Mouse (Mus musculus) intestine, embryonic 16.5 days (tissue): Measurements from ENCODE around the gene Foxp1. TPM values are rescaled to one million over a fixed set of nuclear protein-coding genes. Genes with fewer than 3 reads are reported as not detected.
A peak's percentile ranks its signal among the peaks of the same experiment; 100 is the strongest.

Experiments
- ATAC-seq: fragments of 200-750 bp; cut with Nextera tagmentation; 2 replicates; pipeline ENCODE4 v1.8.0; 2017; ENCODE audit warnings: moderate TSS enrichment, moderate library complexity
- H3K27ac ChIP-seq: fragments of 300-500 bp; sonication (generic); 2 replicates; pipeline ENCODE4 v1.5.1; 2014; ENCODE audit warnings: mild to moderate bottlenecking, low read length
- H3K27me3 ChIP-seq: fragments of 300-500 bp; sonication (generic); replicated peaks from 2 replicates; pipeline ENCODE4 v1.6.1; 2014; ENCODE audit warnings: low read length, control low read depth, mixed read lengths; ENCODE audit not compliant: control insufficient read depth, insufficient read depth
- H3K36me3 ChIP-seq: fragments of 300-500 bp; sonication (generic); 2 replicates; pipeline ENCODE4 v1.6.1; 2014; ENCODE audit warnings: low read length, control low read depth; ENCODE audit not compliant: control insufficient read depth, insufficient read depth
- H3K4me1 ChIP-seq: fragments of 300-500 bp; sonication (generic); 2 replicates; pipeline ENCODE4 v1.6.1; 2014; ENCODE audit warnings: low read length, control low read depth, mixed read lengths; ENCODE audit not compliant: control insufficient read depth, insufficient read depth
- H3K4me2 ChIP-seq: fragments of 300-500 bp; sonication (generic); 2 replicates; pipeline ENCODE4 v1.6.1; 2014; ENCODE audit warnings: low read depth, low read length, control low read depth
- H3K4me3 ChIP-seq: fragments of 300-500 bp; sonication (generic); 2 replicates; pipeline ENCODE4 v1.5.1; 2014; ENCODE audit warnings: mild to moderate bottlenecking, low read length
- H3K9ac ChIP-seq: fragments of 300-500 bp; sonication (generic); 2 replicates; pipeline ENCODE4 v1.6.1; 2014; ENCODE audit warnings: low read depth, low read length
- H3K9me3 ChIP-seq: fragments of 300-500 bp; sonication (generic); 2 replicates; pipeline ENCODE4 v1.6.1; 2016; ENCODE audit warnings: low read length, control low read depth; ENCODE audit not compliant: control insufficient read depth
- WGBS: fragments of 180-500 bp; shearing (Covaris S2); extraction: QIAGEN DNeasy Blood & Tissue Kit; methylation state at CpG from one replicate; pipeline ENCODE4 v1.1.7; 2014; 5-methylcytosine and 5-hydroxymethylcytosine counted together
- polyA plus RNA-seq: library from polyadenylated mRNA; unstranded; fragments of >200 nt; fragmentation: Nextera tagmentation; extraction: Ambion mirVana; gene quantifications from 2 replicates; pipeline ENCODE4 v1.2.1, GENCODE M21; 2015

Gene Foxp1
- polyA plus RNA-seq, 1 experiment from 2014 or later, result 74.8 TPM

- Histone ChIP-seq H3K27me3 (no peaks in the 10 kb centered on the region), H3K4me2 (peak overlapping the region; percentile 70), H3K27ac (peak overlapping the region; percentile 95), H3K9me3 (no peaks in the 10 kb centered on the region), H3K4me3 (peak overlapping the region; percentile 79), H3K9ac (peak overlapping the region; percentile 93), H3K36me3 (no peaks in the 10 kb centered on the region), H3K4me1 (peaks cover 41% of the 10 kb centered on the region)
- under 1% methylated on average over 84 of the region's 87 CpGs for WGBS
- peak; percentile 94 for ATAC-seq
Observed at GRCm38 (mm10) chr6:99028161-99028988, 494.1 kb downstream of the Foxp1 start.

- peak; percentile 54 for ATAC-seq
- Histone ChIP-seq H3K27me3 (no peaks in the 10 kb centered on the region), H3K4me1 (peaks cover 38% of the 10 kb centered on the region), H3K4me2 (peak overlapping the region; percentile 70), H3K36me3 (no peaks in the 10 kb centered on the region), H3K4me3 (peak overlapping the region; percentile 79), H3K27ac (peak overlapping the region; percentile 95), H3K9me3 (no peaks in the 10 kb centered on the region), H3K9ac (peak overlapping the region; percentile 93)
- under 1% methylated on average over 22 of the region's 22 CpGs for WGBS
Observed at GRCm38 (mm10) chr6:99027542-99028160, 494.9 kb downstream of the Foxp1 start.

GRCm38 (mm10) chr6:99026635-99027541 lies 495.6 kb downstream of the Foxp1 start:
- Histone ChIP-seq H3K4me2 (peak overlapping the region; percentile 70), H3K27me3 (no peaks in the 10 kb centered on the region), H3K9ac (peak overlapping the region; percentile 93), H3K4me1 (peaks cover 40% of the 10 kb centered on the region), H3K4me3 (peak overlapping the region; percentile 79), H3K9me3 (no peaks in the 10 kb centered on the region), H3K27ac (peak overlapping the region; percentile 95), H3K36me3 (no peaks in the 10 kb centered on the region)
- 11% methylated on average over 19 of the region's 19 CpGs for WGBS
- ATAC-seq, result no peak

- no peak for ATAC-seq
- Histone ChIP-seq H3K36me3 (no peaks in the 10 kb centered on the region), H3K4me2 (peak overlapping the region; percentile 62), H3K27ac (peak overlapping the region; percentile 5; the same call in 1 of the 2 replicates), H3K27me3 (no peaks in the 10 kb centered on the region), H3K4me1 (peaks cover 33% of the 10 kb centered on the region), H3K9me3 (no peaks in the 10 kb centered on the region), H3K9ac (peak overlapping the region; percentile 50; the same call in 1 of the 2 replicates), H3K4me3 (peak overlapping the region; percentile 41)
- 16% methylated on average over 3 of the region's 3 CpGs for WGBS
Observed at GRCm38 (mm10) chr6:99026040-99026439, 496.5 kb downstream of the Foxp1 start.

- ATAC-seq, result no peak
- peak overlapping the region; percentile 20; the same call in 1 of the 2 replicates for H3K27ac ChIP-seq
- H3K4me3 ChIP-seq, result peak overlapping the region; percentile 18; the same call in 1 of the 2 replicates
- peak overlapping the region; percentile 39; the same call in 1 of the 2 replicates for H3K9ac ChIP-seq
- no peaks in the 10 kb centered on the region for H3K27me3 ChIP-seq
- H3K36me3 ChIP-seq, result no peaks in the 10 kb centered on the region
- 26% methylated on average over 9 of the region's 9 CpGs for WGBS
- peak overlapping the region; percentile 62 for H3K4me2 ChIP-seq
- H3K4me1 ChIP-seq, result peaks cover 39% of the 10 kb centered on the region
- no peaks in the 10 kb centered on the region for H3K9me3 ChIP-seq
Observed at GRCm38 (mm10) chr6:99024588-99024987, 497.9 kb downstream of the Foxp1 start.

GRCm38 (mm10) chr6:99020570-99021444 lies 501.7 kb downstream of the Foxp1 start:
- Histone ChIP-seq H3K9ac (no peak overlapping the region), H3K9me3 (no peaks in the 10 kb centered on the region), H3K4me2 (peak overlapping the region; percentile 23; the same call in 1 of the 2 replicates), H3K4me3 (no peak overlapping the region), H3K27ac (peak overlapping the region; percentile 50), H3K27me3 (no peaks in the 10 kb centered on the region), H3K36me3 (no peaks in the 10 kb centered on the region), H3K4me1 (peaks cover 36% of the 10 kb centered on the region)
- peak; percentile 63; the same call in 1 of the 2 replicates for ATAC-seq
- WGBS, result 42% methylated on average over 12 of the region's 12 CpGs

- Histone ChIP-seq H3K9me3 (no peaks in the 10 kb centered on the region), H3K4me2 (peak overlapping the region; percentile 19; the same call in 1 of the 2 replicates), H3K4me1 (peaks cover 27% of the 10 kb centered on the region), H3K36me3 (no peaks in the 10 kb centered on the region), H3K9ac (no peak overlapping the region), H3K27me3 (no peaks in the 10 kb centered on the region), H3K27ac (peak overlapping the region; percentile 50), H3K4me3 (no peak overlapping the region)
- 38% methylated on average over 8 of the region's 8 CpGs for WGBS
- peak; percentile 83 for ATAC-seq
Observed at GRCm38 (mm10) chr6:99019716-99020115, 502.8 kb downstream of the Foxp1 start.

GRCm38 (mm10) chr6:99019266-99019665 lies 503.3 kb downstream of the Foxp1 start:
- Histone ChIP-seq H3K36me3 (no peaks in the 10 kb centered on the region), H3K9me3 (no peaks in the 10 kb centered on the region), H3K27me3 (no peaks in the 10 kb centered on the region), H3K4me1 (peaks cover 23% of the 10 kb centered on the region), H3K4me3 (no peak overlapping the region), H3K27ac (peak overlapping the region; percentile 50), H3K4me2 (peak overlapping the region; percentile 19; the same call in 1 of the 2 replicates), H3K9ac (no peak overlapping the region)
- WGBS, result 36% methylated on average over 9 of the region's 9 CpGs
- peak; percentile 68 for ATAC-seq
